Mouse (Mus musculus) kidney, embryonic 16.5 days (tissue): ENCODE measurements around the gene Proser3. TPM values are rescaled to one million over a fixed set of nuclear protein-coding genes. Genes with fewer than 3 reads are reported as not detected.

Experiments used
- ATAC-seq: fragments of 200-750 bp; cut with Nextera tagmentation; 2 replicates; pipeline ENCODE4 v1.8.0; 2017; ENCODE audit warnings: moderate TSS enrichment; ENCODE audit not compliant: low FRiP score, low TSS enrichment
- H3K27ac ChIP-seq: fragments of 300-500 bp; sonication (generic); 2 replicates; pipeline ENCODE4 v1.5.1; 2014; ENCODE audit warnings: low read length
- H3K27me3 ChIP-seq: fragments of 300-500 bp; sonication (generic); 2 replicates; pipeline ENCODE4 v1.6.1; 2014; ENCODE audit warnings: low read length, control low read depth, mixed read lengths; ENCODE audit not compliant: insufficient read depth
- H3K36me3 ChIP-seq: fragments of 300-500 bp; sonication (generic); 2 replicates; pipeline ENCODE4 v1.6.1; 2014; ENCODE audit warnings: low read length, control low read depth, mixed read lengths; ENCODE audit not compliant: insufficient read depth
- H3K4me1 ChIP-seq: fragments of 300-500 bp; sonication (generic); 2 replicates; pipeline ENCODE4 v1.6.1; 2014; ENCODE audit warnings: low read length, control low read depth, mixed read lengths; ENCODE audit not compliant: insufficient read depth
- H3K4me2 ChIP-seq: fragments of 300-500 bp; sonication (generic); replicated peaks from 2 replicates; pipeline ENCODE4 v1.6.1; 2014; ENCODE audit warnings: low read depth, low read length
- H3K4me3 ChIP-seq: fragments of 300-500 bp; sonication (generic); 2 replicates; pipeline ENCODE4 v1.5.1; 2014; ENCODE audit warnings: mild to moderate bottlenecking, low read length
- H3K9ac ChIP-seq: fragments of 300-500 bp; sonication (generic); replicated peaks from 2 replicates; pipeline ENCODE4 v1.6.1; 2014; ENCODE audit warnings: low read length
- H3K9me3 ChIP-seq: fragments of 300-500 bp; sonication (generic); 2 replicates; pipeline ENCODE4 v1.6.1; 2016; ENCODE audit warnings: low read length, control low read depth
- WGBS: fragments of 180-500 bp; shearing (Covaris S2); extraction: QIAGEN DNeasy Blood & Tissue Kit; methylation state at CpG from one replicate; pipeline ENCODE4 v1.1.7; 2014; 5-methylcytosine and 5-hydroxymethylcytosine counted together
- polyA plus RNA-seq: library from polyadenylated mRNA; unstranded; fragments of >200 nt; fragmentation: Nextera tagmentation; extraction: Ambion mirVana; gene quantifications from 2 replicates; pipeline ENCODE4 v1.2.1, GENCODE M21; 2015

The Proser3 gene
- polyA plus RNA-seq, 1 experiment from 2014 or later = 12.0 TPM

DNA sequence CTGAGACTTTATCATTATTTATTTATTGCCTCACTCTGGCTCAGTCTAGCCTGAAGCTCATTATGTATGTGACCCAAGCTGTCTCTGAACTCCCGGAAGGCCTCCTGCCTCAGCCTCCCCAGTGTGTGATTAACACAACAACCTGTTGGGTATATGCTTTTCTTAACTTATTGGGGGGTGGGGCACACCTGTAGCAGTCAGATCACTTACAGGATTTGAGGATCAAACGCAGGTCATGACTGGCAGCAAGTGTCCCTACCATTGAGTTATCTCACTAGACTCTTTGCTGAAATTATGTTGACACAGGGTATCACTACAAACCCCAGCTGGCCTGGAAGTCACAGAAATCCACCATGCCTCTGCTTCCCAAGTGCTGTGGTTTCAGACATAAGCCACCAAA, 8.2 kb upstream of the Proser3 start:
- 64% methylated on average over 2 of the region's 2 CpGs for WGBS
- Histone ChIP-seq H3K4me2 (no peak overlapping the region), H3K27me3 (no peaks in the 10 kb centered on the region), H3K36me3 (peaks cover 22% of the 10 kb centered on the region), H3K4me3 (no peak overlapping the region), H3K9ac (no peak overlapping the region), H3K9me3 (no peaks in the 10 kb centered on the region), H3K4me1 (peaks cover 19% of the 10 kb centered on the region), H3K27ac (no peak overlapping the region)
- no peak for ATAC-seq

- ATAC-seq = peak; percentile 89
- WGBS = under 1% methylated on average over 20 of the region's 20 CpGs
- peak within 1 kb of the TSS; percentile 83 for H3K9ac ChIP-seq
- H3K27ac ChIP-seq = peak within 1 kb of the TSS; percentile 48
- peak within 1 kb of the TSS; percentile 96 for H3K4me2 ChIP-seq
- H3K4me1 ChIP-seq = peaks cover 19% of the 10 kb centered on the region
- H3K4me3 ChIP-seq = peak within 1 kb of the TSS; percentile 81
- no peaks in the 10 kb centered on the region for H3K9me3 ChIP-seq
- peaks cover 25% of the 10 kb centered on the region for H3K36me3 ChIP-seq
- H3K27me3 ChIP-seq = no peaks in the 10 kb centered on the region
These were observed 7.4 kb upstream of the Proser3 start, which contains the start of gene Lin37 for GRCm38 (mm10) chr7:30559443-30559954. TSS of gene Lin37 (minus strand) at chr7:30559838.

DNA sequence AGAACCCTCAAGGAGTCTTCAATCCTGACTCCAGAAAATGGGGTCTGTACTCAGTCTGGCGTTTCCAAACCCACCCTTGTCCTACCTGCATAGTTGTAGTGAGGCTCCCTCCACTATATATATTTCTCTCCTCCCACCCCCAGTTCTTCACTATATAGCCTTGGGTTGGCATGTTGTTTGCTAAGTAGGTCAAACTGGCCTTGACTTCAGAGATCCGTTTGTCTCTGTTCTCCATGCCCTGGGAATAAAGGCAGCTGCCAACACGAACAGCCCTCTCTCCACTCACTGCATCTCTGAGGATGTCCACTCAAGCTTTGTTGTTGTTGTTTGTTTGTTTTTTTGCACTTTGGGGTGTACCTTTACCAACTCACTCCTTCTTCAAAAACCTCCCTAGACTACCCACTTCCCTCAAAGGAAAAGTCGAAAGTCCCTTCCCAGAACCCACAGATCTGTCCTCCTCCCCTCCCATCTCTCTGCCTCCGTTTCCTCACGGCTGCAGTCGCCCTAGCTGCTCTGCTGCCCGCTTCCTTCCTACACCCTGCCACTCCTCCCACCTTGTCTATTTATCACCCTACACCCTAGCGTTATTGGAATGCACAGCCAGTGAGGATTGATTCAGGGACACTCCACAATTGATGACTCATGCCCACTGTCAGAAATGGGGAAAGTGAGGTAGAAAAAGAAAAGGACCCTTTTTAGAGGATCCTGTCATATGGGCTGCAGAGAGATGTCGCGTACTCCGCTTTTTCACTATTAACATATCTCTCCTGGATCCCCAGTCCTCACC, 6.8 kb upstream of the Proser3 start:
- no peak for ATAC-seq
- peak overlapping the region; percentile 83 for H3K9ac ChIP-seq
- H3K36me3 ChIP-seq = peaks cover 31% of the 10 kb centered on the region
- 13% methylated on average over 12 of the region's 12 CpGs for WGBS
- peaks cover 14% of the 10 kb centered on the region for H3K4me1 ChIP-seq
- peak overlapping the region; percentile 96 for H3K4me2 ChIP-seq
- peak overlapping the region; percentile 81 for H3K4me3 ChIP-seq
- no peaks in the 10 kb centered on the region for H3K27me3 ChIP-seq
- peak overlapping the region; percentile 17; the same call in 1 of the 2 replicates for H3K27ac ChIP-seq
- H3K9me3 ChIP-seq = no peaks in the 10 kb centered on the region

DNA sequence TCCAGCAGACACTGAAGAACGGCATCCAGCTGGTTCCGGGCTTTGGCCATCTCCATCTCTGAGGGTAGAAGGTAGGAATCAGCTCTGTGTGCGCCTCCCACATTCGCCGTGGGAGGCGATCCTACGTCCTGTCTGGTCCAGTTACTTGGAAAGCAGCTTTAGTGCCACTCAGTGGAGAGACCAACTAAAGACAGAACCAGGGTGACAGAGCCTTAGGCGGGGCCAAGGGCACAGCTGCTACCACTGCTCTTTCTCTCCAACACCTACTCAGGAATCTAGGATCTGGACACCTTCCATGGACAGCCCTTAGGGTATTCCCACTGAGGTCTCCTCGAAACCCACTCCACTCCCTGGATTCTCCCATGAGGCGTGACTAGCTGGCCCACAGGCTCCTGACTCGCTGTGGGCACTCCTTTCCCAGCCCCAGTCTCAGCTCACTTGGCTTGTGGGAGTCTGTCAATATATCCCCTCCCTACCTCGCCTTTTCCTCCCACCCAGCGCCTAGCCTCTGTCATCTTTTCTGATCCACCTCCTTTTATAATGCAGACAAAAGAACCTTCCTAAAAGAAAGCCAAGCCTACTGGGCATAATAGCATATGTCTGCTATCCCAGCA, 5.9 kb upstream of the Proser3 start:
- Histone ChIP-seq H3K9ac (peak overlapping the region; percentile 83), H3K4me2 (peak overlapping the region; percentile 96), H3K36me3 (peaks cover 31% of the 10 kb centered on the region), H3K27me3 (no peaks in the 10 kb centered on the region), H3K9me3 (no peaks in the 10 kb centered on the region), H3K4me1 (peaks cover 21% of the 10 kb centered on the region), H3K27ac (no peak overlapping the region), H3K4me3 (peak overlapping the region; percentile 81)
- no peak for ATAC-seq
- 84% methylated on average over 13 of the region's 13 CpGs for WGBS

DNA sequence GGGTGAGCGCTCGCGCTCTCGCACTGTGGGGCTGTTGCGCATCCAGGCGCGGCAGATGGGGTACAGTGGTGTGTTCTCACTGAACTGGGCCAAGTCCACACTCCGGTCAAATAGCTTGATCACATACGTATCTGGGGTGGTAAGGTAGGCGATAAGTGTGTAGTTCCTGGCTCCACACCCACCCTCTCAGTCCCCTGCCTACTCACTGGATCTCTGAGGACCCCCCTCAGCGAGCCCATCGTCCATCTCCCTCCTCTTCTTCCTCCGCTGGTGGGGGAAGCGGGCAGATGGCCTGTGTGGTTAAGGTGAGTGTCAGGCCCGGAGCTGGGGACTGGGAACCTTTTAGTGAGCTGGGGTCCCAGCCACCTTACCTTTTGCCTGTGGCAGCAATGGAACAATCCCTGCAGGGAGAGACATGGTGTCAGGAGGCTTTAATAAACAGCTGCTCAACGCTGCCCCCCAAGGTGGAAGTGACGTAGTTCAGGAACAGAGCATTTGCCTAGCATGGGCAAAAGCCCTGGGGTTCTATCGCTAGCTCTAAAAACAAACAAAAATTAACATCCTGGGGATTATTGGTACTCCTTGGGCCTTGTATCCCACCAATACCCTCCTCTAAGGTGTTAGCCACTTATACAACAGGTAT, 4.9 kb upstream of the Proser3 start:
- no peak overlapping the region for H3K27ac ChIP-seq
- 93% methylated on average over 18 of the region's 18 CpGs for WGBS

GRCm38 (mm10) chr7:30553810-30554584, 1.9 kb upstream of the Proser3 start:
- Histone ChIP-seq H3K36me3 (peaks cover 34% of the 10 kb centered on the region), H3K9me3 (no peaks in the 10 kb centered on the region), H3K4me1 (peaks cover 34% of the 10 kb centered on the region), H3K4me3 (peak overlapping the region; percentile 76), H3K27ac (no peak overlapping the region), H3K27me3 (no peaks in the 10 kb centered on the region), H3K4me2 (peak overlapping the region; percentile 95), H3K9ac (peak overlapping the region; percentile 84; the same call in 1 of the 2 replicates)
- WGBS = 83% methylated on average over 22 of the region's 22 CpGs
- ATAC-seq = no peak

More for the DNA sequence above, 4.9 kb upstream of the Proser3 start:
- H3K36me3 ChIP-seq = peaks cover 31% of the 10 kb centered on the region
- no peak for ATAC-seq
- peaks cover 26% of the 10 kb centered on the region for H3K4me1 ChIP-seq
- no peaks in the 10 kb centered on the region for H3K9me3 ChIP-seq
- H3K4me3 ChIP-seq = no peak overlapping the region
- no peaks in the 10 kb centered on the region for H3K27me3 ChIP-seq
- no peak overlapping the region for H3K4me2 ChIP-seq
- no peak overlapping the region for H3K9ac ChIP-seq

DNA sequence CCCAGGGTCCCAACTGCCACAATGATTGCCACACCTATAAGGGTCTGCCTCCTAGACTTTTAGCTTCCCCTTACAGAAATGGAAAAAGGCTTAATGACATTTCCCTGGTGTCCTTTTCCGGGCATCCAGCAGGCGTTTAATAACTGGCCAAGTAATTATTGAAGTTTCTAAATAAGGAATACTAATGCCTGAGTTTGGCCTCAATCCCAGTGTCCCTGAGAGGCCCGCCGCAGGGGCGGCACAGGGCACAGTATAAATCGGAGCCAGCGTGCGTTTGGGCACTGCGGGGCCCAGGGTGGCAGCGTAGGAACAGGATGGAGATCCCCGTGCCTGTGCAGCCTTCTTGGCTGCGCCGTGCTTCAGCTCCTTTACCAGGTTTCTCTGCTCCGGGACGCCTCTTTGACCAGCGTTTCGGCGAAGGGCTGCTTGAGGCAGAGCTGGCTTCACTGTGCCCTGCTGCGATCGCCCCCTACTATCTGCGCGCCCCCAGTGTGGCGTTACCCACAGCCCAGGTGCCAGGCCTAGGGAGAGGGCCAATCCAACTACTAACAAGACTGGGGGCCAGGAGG, 1.0 kb upstream of the Proser3 start:
- ATAC-seq = peak; percentile 23; the same call in 1 of the 2 replicates
- Histone ChIP-seq H3K9me3 (no peaks in the 10 kb centered on the region), H3K27me3 (no peaks in the 10 kb centered on the region), H3K9ac (peak overlapping the region; percentile 84), H3K36me3 (peaks cover 36% of the 10 kb centered on the region), H3K4me2 (peak overlapping the region; percentile 95), H3K4me3 (peak overlapping the region; percentile 76), H3K4me1 (peaks cover 25% of the 10 kb centered on the region), H3K27ac (peak overlapping the region; percentile 99)
- 2% methylated on average over 23 of the region's 23 CpGs for WGBS

DNA sequence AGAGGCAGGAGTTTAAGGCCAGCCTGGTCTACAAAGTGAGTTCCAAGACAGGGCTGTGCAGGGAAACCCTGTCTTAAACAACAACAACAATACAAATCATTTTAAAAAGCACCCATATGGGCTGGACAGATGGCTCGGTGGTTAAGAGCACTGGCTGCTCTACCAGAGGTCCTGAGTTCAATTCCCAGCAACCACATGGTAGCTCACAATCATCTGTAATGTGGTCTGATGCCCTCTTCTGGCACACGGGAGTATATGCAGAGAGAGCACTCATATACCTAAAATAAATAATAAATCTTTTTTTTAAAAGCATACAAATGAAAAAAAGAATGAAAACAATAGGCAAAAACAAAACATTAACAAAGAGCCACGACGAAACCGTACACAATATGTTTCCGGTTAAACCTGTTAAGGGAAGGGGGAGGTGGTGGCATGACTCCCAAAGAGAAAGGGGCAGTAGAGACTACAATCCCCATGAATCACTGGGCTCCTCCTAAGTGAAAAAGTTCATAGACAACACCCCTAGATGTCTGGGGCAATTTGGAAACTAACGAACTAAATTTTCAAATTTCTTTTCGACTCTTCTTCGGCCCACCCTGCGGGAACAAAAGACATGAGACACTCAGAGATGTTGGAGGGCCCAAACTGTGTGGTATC, 526 bp downstream of the Proser3 start:
- Histone ChIP-seq H3K27ac (peak overlapping the region; percentile 99), H3K4me1 (peaks cover 21% of the 10 kb centered on the region), H3K9ac (peak overlapping the region; percentile 87), H3K9me3 (no peaks in the 10 kb centered on the region), H3K4me2 (peak overlapping the region; percentile 95), H3K27me3 (no peaks in the 10 kb centered on the region), H3K36me3 (peaks cover 37% of the 10 kb centered on the region), H3K4me3 (peak overlapping the region; percentile 76)
- WGBS = 3% methylated on average over 10 of the region's 10 CpGs
- peak; percentile 66 for ATAC-seq
